Mouse (Mus musculus): ENCODE data around the gene Kcnc2.

The Kcnc2 gene

DNA sequence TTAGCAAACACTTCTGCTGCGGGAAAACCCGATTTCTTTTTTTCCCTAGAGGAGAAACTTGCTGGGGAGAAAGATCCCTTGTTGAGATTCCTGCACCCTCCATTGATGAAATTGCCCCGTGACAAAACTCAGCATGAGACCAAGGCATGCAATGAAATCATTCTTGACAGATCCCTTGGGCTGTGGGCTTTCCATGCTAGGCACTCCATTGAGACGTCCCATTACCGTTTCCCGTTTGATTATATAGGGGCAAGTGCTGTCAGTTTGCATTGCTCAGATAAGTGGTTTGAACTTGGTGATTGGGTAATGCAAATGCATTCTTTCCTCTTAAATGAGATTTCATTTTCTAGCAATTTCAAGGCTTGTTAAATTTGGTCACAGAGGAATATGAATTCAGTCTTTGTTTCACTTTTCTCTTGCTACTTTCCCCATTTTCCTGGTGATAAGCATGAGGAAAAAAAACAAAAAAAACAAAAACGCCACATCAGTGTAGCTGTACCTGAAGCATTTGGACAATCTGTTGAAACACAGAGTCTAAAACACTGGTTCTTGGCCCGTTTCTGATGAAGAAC lies 123.6 kb downstream of the Kcnc2 start:
- DNase-seq = no peak

DNA sequence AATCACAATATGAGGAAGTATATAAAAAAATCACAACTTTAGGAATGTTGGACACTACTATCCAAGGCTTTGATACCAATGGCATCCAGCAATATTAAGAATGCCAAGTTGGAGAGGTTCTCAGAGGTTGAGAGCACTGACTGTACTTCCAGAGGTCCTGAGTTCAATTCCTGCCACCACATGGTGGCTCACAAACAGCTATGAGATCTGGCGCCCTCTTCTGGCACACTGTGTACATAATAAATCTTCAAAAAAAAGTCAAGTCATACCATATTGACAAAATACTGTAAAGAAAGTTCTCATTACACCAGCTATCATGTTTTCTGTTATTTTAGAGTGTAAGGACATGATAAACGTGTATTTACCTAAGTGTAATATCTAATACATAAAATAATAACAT lies 126.3 kb downstream of the Kcnc2 start:
- peak; percentile 14 to 39 for DNase-seq

DNA sequence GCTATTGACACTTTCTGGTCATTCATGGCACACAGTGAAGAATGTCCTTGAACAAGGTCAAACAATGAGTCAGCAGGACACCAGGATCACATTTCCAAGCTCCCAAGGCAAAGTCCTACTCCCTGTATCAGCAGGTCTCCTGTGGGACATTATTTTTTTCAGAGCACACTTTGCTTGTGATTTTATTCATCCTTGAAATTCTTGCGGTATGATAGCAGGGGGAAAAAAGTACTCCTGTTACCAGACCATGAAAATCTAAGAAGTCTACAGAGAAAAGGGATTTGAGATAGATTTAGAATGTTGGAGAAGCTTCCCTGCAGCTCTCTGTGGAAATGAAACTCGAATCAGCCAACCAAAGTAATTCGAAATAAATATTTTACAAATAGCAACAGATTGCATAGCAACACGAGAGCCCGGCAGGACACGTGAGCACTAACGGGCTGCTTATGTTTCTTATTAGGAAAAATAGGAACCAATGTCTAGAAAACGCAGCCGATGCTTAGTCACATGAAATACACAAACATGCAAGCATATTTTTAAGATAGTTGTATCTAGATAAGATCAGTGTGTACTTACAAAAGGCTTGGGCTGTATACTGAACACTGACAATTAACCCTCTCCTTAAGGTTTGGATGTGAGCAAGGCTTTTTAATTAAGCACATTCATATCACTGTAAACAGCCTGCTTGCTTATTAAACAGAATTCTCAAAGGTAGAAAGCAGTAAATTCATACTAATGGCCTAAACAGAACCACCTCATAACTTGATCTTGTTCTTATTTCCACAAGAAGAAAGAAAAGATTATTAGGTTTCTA lies 129.9 kb downstream of the Kcnc2 start:
- DNase-seq = peak in 1 of 2 experiments; percentile 5

DNA sequence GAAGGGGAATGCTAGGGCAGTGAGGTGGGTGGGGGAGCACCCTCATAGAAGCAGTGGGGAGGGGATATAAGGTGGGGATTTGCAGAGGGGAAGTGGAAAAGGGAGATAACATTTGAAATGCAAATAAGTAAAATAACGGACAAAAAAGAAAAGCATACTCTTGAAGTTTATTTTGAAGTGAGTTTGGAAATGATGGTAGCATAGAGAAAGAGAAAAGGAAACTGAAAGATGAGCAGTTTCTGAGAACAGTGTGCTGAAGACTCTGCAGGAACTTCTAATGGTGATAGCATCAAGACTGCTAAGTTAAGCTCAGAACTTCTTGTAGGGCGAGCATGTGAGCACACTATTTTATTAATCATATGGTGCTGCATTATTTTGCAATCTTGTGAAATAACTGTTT lies 138.6 kb downstream of the Kcnc2 start:
- no peak for DNase-seq

DNA sequence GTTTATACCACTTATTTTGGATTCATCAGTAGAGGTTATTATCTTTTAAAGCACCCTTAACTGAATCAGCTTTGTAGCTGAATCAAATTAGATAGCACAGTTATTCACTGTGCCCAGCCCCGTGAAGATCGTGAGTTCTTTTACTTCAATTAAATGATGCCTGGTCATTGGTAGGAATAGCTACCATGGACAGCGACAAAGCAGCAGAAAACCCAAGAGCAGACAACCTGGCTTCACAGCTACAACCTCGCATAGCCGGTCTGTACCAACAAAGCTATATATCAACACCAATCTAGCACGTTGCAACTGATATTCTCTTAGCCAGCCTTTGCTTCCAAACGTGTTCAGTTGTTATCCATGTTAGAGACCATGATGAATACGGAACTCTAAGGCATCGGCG lies 152.4 kb downstream of the Kcnc2 start:
- DNase-seq = no peak

DNA sequence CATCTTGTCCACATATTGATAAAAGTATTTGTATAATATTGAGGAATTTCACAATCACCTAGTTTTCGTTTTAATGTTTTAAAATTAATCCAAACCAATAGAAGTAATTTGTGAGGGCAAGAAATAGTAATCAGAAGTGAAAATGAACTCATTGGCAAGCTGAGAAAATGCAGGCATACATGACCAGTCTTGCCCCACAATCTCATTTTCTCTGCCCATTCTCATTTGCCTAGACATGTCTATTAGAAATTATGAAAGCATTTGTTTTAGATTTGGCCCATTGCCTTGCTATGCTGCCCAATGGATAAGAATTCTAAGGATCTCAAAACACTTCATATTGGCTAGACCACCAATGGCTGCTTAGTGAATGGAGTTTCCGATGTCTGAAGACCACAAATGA lies 166.0 kb downstream of the Kcnc2 start:
- no peak for DNase-seq

DNA sequence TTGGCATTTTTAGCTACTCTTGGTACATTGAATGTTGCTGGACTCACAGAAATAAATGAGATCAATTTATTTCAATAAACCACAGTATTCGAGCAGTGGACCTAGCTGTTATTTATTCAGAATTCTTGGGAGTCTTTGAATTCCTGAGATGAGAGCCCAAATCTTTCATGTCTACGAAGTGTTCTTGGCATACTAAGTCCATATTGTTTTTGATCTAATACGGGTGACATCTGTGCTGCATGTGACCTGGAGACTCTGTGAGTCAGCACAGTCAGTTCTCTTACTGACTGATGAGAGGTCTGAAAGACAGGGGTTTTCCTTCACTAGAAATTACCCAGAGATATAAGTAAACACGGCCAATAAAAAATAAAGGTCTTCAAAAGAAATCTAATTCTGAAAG lies 173.7 kb downstream of the Kcnc2 start:
- DNase-seq = no peak

DNA sequence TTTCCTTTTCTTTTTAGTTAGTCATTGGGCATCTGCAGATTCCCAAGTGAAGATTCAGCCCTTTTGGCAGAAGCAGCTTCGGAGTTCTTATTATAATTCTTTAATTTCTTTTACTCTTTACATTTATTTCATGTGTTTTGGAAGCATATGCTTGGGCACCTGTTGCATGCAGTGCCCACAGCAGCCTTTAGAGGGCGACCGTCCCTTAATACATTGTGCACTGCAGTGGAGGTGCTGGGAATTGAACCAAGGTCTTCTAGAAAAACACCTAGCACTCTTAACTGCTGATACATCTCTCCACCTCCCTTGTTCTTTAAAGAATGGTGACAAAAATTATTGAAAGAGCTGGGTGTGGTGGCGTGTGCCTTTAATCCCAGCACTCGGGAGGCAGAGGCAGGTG lies 180.0 kb downstream of the Kcnc2 start:
- DNase-seq = no peak

DNA sequence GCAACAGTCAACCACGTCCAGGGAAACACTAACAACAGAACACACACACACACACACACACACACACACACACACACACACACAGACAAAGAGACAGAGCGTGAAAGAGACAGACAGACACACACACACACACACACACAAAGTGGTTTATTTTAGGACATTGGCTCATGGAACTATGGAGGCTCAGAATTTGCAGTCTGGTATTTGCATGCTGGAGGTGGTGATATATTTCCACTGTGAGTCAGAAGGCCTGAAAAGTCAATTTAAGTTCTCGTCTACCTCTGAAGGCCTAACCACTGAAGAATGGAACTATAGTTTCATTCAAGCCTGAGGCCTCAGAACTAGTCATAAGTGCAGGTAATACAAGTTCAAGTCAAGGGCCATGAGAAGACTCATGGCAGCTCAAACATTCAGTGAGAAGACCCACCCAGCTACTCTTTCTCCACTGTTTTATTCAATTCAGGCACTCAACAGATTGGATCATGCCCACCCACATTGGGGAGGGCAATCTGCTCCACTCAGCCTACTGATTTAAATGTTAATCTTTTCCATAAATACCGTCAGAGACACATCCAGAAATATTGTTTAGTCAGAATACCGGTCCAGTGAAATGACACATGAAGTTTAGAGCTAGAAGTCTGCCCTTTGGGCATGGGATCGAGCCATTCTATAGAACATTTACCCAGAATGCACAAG lies 197.9 kb downstream of the Kcnc2 start:
- no peak for DNase-seq

DNA sequence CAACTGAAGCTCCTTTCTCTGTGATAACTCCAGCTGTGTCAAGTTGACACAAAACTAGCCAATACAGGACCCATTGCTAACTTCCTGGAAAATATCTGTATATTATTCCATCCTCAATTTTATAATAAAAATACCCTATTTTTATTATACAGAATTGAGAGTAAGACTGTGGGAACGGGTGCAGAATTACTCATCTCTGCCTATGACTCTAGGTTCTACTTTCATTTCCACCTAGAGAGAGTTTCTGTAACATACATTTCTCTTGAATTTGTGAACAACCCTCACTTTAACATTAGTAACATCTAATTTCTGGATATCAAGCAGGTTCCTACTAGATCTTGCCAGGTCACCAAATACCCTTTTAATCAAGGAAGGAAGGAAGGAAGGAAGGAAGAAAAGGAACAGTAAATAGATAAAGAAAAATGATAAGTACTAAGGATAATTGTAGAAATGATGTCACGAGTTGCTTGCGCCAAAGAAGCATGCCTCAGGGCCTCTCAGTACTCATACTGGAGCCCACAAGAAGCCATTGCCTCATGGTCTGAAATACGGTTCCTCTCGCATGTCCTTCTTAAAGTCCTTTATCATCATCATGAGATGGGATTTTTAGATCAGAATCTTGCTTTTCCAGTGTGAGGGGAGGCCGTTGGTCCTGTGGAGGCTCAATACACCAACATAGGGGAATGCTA lies 203.3 kb downstream of the Kcnc2 start:
- DNase-seq = no peak

DNA sequence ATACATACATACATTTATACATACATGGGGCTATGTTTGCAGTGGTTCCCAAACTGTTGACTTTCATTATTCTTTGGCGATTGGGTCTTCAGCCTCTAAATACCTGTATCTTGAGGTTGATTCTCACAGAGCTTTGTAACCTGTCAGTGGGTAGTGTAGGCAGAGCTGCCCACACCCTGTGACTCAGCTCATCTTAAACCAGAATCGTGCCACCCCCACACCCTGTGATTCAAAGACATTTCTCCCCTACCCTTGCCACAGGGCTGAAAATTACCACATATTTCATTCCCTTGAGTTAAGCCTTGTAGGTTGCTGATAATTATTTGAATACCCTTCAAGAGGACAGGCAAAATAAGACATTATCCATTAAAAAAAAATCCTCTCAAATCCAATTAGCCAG lies 210.5 kb downstream of the Kcnc2 start:
- DNase-seq = no peak

DNA sequence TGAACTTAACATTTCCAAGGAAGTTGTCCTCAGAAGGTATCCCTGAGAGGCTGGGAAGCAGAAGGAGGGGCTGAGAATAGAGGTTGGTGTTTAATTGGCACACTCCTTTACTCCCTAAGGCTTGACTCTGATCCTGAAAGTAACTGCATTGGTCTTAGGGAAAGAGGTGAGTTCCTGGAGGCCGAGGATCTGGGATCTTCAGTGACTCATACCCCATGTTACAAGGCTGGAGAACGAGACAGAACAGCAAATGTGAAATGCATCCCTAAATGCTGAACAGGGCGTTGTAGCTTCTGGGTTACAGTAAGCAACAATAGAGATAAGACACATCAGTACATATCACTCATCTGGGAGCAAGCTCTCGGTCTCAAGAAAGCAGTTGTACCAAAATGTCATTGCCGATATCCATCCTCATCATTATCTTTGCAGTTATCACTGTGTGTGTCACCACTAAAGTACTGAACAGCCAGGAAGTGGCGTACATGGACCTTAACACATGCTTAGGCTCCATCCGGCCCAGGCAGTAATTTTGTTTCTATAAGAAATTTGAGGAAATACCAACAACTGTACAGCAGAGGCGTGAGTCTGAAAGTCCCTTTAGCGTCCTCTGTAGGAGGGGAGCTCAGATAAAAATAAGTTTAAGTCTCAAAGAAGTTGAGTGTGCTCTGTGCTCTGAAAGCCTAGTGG lies 211.1 kb downstream of the Kcnc2 start:
- no peak for DNase-seq

DNA sequence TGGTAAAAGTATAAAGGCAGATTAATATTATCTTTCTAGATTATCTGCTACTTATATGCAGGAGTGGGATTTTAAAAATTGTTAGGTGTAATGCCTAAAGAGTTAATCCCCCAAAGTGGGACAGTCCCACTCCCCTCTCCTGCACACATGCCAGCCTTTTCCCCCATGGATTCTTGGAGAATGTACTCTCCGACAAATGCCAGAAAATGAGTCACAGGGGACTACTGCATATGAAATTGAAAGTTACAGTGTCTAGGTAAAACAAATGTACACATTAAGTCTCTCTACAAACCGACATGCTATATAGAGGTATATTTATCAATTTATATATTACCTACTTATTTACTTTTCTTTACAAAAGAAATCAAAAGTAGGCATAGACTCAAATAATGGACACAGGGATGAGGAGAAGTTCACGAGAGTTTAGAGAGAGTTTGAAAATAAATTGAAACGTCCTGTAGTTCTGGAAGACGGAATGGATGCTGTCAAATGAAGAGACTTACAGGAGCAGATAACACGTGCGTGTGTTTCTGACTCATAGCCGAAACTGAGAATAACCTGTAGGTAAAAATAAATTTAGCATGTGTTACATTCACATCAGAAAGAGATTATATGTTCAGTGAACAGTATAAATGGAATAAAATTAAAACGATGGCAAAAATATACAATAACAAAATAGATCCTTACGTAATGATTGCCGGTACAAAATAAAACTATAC lies 213.6 kb downstream of the Kcnc2 start:
- peak in 1 of 2 experiments; percentile 3 for DNase-seq

DNA sequence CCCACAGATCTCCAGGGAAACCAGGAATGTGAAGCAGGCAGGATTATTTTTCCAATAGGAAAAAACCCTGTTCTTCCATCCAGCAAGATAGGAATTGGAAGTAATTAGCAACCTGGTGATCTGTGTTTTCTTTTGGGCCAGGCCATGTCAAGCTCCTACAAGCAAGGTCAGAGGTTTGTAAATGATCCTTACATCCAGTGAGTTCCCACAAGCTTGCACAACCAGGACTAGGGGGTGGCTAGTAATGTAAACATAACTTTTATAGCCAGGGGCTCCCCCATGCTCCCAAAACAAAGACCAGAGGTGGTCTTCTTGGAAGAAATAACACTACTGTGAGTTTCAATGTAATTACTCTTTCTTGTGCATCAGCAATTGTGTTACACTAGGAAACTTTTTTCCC lies 214.9 kb downstream of the Kcnc2 start:
- no peak for DNase-seq

DNA sequence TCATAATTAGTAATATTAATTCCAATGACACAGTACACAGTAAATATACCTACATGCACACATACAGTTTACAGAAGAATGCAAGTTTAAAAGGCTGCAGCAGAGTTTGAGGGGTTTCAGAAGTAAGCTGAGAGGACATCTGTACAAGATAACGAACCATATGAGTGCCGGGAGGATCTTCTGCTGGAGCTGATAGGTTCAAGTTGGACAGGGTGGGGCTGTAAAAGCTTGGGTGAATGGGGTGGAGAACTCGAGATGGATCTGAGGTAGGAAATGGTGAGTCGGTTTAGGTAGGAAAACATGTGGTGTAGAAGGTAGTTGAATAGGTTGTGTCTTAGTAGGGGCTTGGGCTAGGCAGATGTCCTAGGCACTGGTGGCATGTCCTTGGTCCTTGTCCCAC lies 217.8 kb downstream of the Kcnc2 start:
- no peak for DNase-seq
